Mouse (Mus musculus): ENCODE data around the gene Lmbr1l. TPM values are rescaled to one million over a fixed set of nuclear protein-coding genes. Genes with fewer than 3 reads are reported as not detected.
A peak's percentile ranks its signal among the peaks of the same experiment; 100 is the strongest.

Gene Lmbr1l
- total RNA-seq, 1 experiment from 2014 or later = 144 TPM

DNA sequence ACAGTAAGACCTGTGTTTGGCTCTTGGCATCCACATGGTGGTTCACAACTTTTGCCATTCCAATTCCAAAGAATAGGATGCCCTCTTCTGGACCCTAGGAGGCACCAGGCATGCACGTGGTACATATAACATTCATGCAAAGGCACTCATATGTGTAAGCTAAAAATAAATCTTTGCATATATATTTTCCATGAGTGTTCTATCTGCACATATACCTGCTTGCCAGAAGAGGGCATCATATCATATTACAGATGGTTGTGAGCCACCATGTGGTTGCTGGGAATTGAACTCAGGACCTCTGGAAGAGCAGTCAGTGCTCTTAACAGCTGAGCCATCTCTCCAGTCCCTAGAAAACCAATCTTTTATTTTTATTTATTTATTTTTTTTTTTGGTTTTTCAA is 16.5 kb downstream of the Lmbr1l start:
- no peak for ATAC-seq (ENCODE audit: extremely low read depth, insufficient number of reproducible peaks, low FRiP score, poor library complexity, severe bottlenecking)

GRCm38 (mm10) chr15:98897928-98898800 is 19.9 kb downstream of the Lmbr1l start, which contains the start of gene Dhh:
TSS of gene Dhh (minus strand) at chr15:98898540.
- ATAC-seq (ENCODE audit: extremely low read depth, insufficient number of reproducible peaks, low FRiP score, poor library complexity, severe bottlenecking) = no peak

DNA sequence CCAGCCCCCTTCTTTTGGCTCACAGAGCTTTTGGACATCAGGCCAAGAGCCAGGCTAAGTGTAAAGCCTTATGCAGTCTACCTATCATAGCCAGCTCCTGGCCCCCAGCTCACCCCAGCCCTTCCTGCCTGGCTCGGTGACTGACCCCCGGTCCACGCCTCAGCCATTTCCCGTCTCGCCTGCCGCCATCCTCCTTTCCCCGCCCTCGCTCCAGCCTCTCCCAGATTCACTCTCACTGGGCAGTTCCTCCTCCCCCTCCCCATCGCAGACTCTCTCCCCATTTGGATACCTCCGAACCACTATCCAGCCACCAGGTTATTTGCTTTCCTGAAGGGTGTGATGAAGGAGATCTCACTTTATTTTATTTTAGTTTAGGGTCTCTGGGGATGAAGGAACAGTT is 20.5 kb downstream of the Lmbr1l start:
- ATAC-seq (ENCODE audit: extremely low read depth, insufficient number of reproducible peaks, low FRiP score, poor library complexity, severe bottlenecking) = no peak

DNA sequence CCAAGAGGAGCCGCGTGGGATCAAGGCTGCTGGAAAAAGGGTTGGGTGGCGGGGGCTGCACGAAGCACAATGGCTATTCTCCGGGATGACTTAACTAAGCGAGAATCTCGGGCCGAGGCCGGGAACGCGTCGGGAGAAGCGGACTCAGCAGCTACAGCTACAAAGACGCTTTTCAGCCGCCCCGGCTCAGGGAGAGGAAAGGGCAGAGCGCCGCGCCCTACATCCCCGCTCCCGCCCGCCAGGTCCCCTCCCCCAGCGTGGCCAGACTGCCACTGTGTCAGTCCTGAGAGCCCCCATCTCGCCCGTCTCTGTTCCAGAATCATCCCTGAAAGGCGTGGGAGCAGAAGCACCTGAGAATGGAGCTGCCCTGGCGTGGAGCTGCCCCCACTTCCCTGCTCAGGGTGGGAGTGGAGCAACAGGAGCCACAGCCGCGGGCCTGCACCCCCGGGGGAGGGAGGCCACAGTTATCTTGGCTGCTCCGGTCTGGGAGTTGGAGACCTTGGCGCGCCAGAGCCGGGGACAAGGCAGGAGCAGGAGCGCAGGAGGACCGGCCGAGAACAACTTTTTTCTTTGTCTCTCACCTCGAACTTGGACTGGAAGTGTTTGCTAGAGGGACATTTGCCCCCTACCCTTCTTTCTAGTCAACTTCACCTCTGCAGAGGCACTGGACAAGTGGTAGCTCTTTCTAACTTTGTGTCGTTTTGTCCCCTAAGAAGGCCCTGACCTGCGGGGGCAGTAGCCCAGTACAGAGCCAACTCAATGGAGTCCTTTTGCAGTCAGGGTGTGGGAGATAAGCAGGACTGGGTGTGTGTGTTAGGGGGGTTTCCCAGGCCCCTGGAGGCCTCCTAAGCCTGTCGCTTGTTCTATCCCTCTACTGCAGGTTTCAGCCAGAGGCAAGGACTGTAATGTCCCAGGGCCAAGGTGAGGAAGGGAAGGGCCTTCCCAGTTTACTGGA is 22.1 kb downstream of the Lmbr1l start:
- no peak for ATAC-seq (ENCODE audit: extremely low read depth, insufficient number of reproducible peaks, low FRiP score, poor library complexity, severe bottlenecking)

DNA sequence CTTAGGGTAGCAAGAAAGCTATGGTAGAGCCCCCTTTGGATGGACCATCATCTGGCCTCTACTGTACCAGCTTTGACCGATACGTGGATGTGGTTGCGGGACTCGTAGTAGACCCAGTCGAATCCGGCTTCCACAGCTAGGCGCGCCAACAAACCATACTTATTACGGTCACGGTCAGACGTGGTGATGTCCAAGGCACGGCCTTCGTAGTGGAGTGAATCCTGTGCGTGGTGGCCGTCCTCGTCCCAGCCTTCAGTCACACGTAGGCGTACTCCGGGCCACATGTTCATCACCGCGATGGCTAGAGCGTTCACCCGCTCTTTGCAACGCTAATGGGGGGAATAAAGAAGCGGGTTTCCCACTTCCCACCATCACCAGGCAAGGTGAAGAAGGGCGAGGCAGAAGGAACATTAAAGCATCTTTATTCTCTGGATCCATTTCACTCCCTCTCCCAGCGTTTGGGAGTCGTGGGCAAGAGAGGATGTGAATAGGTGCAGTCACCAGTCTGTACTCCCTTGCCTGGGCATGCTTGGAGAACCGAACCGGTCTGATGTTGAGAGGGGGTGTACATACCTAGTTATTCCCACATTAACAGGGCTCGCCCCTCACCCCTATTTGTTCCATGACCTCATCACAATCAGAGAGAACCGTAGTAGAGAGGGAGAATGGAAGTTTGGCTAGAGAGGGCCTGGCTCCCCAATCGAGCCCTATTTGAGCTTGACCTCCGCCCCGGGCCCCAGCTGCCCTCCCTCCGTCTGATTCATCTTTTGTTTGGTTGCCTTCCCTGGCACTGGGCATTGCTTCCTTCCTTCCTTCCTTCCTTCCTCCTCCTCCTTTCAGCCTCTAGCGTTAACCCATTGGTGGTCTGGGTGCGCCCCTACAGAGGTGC is 23.0 kb downstream of the Lmbr1l start:
- ATAC-seq (ENCODE audit: extremely low read depth, insufficient number of reproducible peaks, low FRiP score, poor library complexity, severe bottlenecking) = no peak

DNA sequence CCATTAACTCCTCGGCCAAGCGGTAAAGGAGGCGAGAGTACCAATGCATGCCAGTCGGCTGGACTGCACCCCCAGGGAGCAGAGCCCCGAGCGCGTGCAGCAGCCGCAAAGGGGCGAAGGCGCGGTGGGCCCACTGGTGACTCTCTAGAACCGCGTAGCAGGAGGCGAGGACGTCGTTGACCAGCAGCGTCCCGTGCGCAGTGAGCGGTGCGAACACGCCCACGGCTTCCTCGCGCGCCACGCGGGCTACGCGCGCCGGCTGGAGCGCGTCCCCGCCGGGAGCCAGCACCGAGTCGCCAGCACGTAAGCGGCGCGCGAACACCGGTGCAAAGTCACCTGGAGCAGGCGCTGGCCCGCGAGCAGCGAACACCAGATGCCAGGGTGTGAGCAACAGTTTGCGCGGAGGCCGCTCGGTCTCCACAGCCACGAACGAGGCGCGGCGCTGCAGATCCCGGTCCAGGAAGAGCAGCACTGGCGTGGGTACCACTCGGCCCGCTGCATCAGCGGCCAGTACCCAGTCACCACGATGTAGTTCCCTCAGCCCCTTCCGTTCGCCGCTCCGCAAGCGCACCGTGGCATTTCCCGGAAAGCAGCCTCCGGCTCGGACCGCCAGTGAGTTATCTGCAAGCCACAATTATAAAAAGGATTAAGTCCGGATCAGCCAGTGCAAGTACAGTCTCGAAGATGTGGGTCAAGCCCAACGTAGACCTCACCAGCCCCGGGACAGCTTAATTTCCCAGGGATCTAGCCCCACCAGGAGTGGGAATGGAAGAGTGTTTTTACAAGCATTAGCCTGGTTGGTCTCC is 23.9 kb downstream of the Lmbr1l start, which contains the start of gene Rhebl1:
Gene Rhebl1, minus strand, starts transcription at position 601 of the 806 bp plus-strand sequence.
- peak; percentile 13; the same call in 1 of the 2 replicates for ATAC-seq (ENCODE audit: extremely low read depth, insufficient number of reproducible peaks, low FRiP score, poor library complexity, severe bottlenecking)

DNA sequence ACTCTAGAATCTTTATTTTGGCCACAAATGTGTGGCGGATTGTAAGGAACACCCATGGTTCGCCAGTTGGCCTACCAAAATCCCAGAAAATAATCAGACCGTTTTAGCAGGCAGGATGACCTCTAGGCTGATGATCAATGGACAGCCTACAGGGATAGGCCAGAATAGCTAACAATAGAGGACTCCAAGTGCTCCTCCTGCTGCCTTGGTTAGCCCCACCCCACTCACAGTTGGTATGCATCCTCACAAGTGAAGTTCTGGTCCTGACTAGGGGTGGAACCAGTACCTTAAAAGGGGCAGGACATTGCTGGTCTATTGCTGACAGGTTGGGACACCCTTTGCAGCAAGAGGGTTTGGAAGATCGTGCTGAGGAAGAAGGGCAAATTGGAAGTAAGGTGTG is 25.0 kb downstream of the Lmbr1l start:
- no peak for ATAC-seq (ENCODE audit: extremely low read depth, insufficient number of reproducible peaks, low FRiP score, poor library complexity, severe bottlenecking)

GRCm38 (mm10) chr15:98891907-98892606 is 26.0 kb downstream of the Lmbr1l start:
- ATAC-seq (ENCODE audit: extremely low read depth, insufficient number of reproducible peaks, low FRiP score, poor library complexity, severe bottlenecking) = peak; percentile 68

DNA sequence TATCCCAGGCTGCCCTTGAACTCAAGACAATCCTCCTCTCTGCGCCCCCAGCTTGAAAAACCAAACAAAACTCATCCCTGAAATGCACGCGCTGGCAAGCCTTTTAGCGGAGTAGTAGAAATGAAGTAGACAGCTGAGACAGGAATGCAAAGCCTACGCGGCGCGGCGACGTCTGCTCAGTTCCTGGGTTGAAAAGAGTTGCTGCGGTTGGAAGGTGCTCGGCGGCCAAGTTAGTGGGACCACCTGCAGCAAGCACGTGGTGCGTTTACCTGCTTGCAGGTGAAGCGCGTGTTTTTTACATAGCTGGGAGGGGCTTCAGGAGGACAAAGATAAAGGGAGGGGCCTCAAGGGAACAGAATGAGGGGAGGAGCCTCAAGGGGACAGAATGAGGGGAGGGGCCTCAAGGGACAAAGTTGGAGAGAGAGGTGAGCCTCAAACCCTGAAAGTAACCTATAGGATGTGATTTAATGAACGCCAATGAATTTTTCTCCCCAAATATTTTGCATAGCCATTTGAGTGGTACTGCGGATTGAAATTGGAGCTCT is 26.8 kb downstream of the Lmbr1l start:
- no peak for ATAC-seq (ENCODE audit: extremely low read depth, insufficient number of reproducible peaks, low FRiP score, poor library complexity, severe bottlenecking)

DNA sequence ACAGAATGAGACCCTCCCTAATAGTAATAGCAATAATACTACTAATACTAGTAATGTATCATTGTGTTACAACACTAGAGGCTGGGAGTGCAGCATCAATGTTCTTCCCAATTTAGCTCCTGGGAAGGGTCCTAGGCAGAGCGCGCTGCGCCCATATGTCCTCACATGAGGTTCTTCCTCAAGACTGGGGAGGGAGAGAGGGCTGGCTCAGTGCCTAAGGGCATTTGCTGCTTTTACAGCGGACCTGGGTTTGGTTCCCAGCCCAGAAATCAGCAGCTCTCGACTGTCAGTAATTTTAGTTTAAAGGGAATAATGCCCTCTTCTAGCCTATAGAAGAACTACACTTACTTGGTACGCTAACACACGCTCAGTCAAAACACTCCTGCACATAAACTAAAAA is 30.5 kb downstream of the Lmbr1l start:
- no peak for ATAC-seq (ENCODE audit: extremely low read depth, insufficient number of reproducible peaks, low FRiP score, poor library complexity, severe bottlenecking)

DNA sequence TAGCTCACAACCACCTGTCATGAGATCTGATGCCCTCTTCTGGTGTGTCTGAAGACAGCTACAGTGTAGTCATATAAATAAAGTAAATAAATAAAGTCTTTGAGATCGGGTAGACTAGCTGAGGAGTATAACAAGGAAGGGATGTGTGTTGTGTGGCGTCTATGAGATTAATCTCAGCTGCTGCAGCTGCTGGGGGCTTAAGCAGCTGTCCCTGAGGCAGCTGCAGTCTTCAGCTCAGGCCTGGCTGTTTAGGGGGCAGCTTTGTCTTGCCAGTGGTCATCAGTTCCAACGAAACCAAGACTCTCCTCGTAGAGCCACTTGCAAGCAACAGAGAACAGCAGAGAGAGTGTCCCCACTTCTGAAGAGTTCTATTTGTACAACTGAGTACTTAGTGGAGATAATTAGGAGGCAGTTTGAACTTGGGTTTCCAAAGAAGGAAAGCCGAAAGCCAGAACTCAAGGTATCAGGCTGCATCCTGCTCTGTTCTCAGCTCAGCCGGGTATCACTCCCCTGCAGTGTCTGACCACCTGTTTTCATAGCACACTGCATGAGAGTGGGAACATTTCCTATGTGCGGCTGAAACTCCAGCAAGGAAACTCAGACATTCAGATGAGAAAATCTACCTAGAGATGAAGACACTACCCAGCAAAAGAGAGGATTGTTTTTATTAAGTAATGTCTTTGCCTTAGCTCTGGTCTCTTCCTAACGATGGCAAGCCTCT is 31.2 kb downstream of the Lmbr1l start:
- ATAC-seq (ENCODE audit: extremely low read depth, insufficient number of reproducible peaks, low FRiP score, poor library complexity, severe bottlenecking) = no peak

- no peak for ATAC-seq (ENCODE audit: extremely low read depth, insufficient number of reproducible peaks, low FRiP score, poor library complexity, severe bottlenecking)
These were observed 33.9 kb downstream of the Lmbr1l start for GRCm38 (mm10) chr15:98884106-98884505.

DNA sequence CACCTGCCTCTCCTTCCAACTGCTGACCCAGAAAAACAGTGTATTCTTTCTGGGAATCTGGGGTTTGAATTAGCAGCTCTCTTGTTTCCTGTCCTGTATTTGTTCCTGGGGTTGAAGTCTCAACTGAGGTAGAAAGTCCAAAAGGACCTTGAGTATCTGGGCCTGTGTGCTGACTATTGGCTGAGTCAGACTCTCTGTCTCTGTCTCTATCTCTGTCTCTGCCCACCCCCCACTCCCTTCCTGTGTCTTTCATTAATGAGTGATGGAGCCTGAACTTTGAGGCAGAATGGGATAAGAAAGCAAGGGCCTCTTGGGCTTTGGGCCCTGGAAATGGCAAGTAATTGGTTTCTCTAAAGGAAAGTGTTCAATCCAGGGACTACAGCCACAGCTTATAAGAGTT is 34.4 kb downstream of the Lmbr1l start:
- no peak for ATAC-seq (ENCODE audit: extremely low read depth, insufficient number of reproducible peaks, low FRiP score, poor library complexity, severe bottlenecking)

GRCm38 (mm10) chr15:98881656-98882008 is 36.4 kb downstream of the Lmbr1l start:
- no peak for ATAC-seq (ENCODE audit: extremely low read depth, insufficient number of reproducible peaks, low FRiP score, poor library complexity, severe bottlenecking)

DNA sequence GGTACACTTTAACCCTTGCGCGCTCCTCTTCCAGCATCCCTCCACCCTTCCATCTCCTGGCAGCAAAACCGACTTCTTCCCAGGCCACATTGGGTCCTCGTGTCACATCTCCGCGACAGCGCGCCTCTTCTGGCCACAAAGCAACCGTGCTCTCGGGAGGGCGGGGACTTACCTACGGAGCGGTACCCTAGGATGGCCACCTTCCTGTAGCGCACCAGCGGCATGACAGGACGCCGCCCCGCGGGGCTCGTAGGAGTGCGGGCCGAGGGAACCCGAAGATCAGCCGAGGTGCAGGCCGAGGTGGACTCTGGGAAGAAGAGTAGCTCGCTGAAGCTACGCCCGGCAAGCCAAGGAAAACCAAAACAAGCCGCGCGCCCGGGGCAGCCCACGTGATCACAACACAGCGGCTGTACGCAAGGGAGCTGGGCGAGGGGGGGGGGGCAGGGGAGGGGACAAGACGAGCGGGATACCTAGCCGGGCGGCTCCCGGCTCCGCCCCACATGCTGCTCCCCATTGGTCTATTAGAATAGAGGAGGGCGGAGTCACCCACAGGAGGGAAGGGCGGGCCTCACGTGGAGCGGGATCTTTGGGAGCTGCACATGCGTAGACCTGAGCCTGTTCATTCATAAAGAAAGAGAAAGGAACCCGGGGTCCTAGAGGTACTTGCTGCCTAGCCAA is 36.9 kb downstream of the Lmbr1l start:
- peak; percentile 83 for ATAC-seq (ENCODE audit: extremely low read depth, insufficient number of reproducible peaks, low FRiP score, poor library complexity, severe bottlenecking)

DNA sequence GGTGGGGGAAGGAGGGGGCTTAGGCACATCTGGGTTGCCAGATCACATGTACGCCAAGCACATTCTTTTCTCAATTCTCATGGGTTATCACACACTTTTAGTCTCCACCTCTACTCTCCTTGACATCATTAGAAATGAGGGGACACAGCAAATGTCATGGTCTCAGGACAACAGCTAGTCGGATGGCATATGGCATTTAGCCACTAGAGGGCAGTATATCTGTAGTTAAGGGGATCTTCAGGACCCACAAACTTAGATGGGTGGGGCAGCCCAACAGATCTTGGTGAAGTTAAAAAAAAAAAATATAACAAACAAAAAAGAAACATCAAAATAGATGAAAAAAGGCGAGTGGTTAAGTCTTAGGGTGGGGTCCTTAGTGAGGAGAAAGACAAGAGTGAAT is 40.7 kb downstream of the Lmbr1l start:
- ATAC-seq (ENCODE audit: extremely low read depth, insufficient number of reproducible peaks, low FRiP score, poor library complexity, severe bottlenecking) = peak; percentile 43; the same call in 1 of the 2 replicates
